Mouse (Mus musculus): ENCODE measurements around the gene Trim14. TPM values are rescaled to one million over a fixed set of nuclear protein-coding genes. Genes with fewer than 3 reads are reported as not detected.

Gene Trim14
- 2.2 and 2.4 TPM in 2 replicates for polyA plus RNA-seq (2015; fragmentation: Nextera tagmentation; extraction: Ambion mirVana)

GRCm38 (mm10) chr4:46535840-46536361 lies at the start of gene Trim14:
TSS of gene Trim14 (minus strand) at chr4:46536141.

GRCm38 (mm10) chr4:46489028-46489925 lies 46.7 kb downstream of the Trim14 start, which contains the start of gene Nans:
TSS of gene Nans (plus strand) at chr4:46489248.

GRCm38 (mm10) chr4:46450519-46451131 lies 85.3 kb downstream of the Trim14 start, which contains the start of gene Anp32b:
TSS of gene Anp32b (plus strand) at chr4:46450902.

Other genes starting within 250 kb of the Trim14 start
- gene Foxe1, start 192.5 kb downstream of the Trim14 start, polyA plus RNA-seq (2015; fragmentation: Nextera tagmentation; extraction: Ambion mirVana) = 0.05 TPM in 1 of 2 replicates, not detected in the other
- 6.9 and 7.5 TPM in 2 replicates for gene Trmo, start 146.7 kb downstream of the Trim14 start, polyA plus RNA-seq (2015; fragmentation: Nextera tagmentation; extraction: Ambion mirVana)
- not detected in 2 replicates for gene Hemgn, start 122.6 kb downstream of the Trim14 start, polyA plus RNA-seq (2015; fragmentation: Nextera tagmentation; extraction: Ambion mirVana)
- gene Anp32b, start 85.2 kb downstream of the Trim14 start, polyA plus RNA-seq (2015; fragmentation: Nextera tagmentation; extraction: Ambion mirVana) = 61.6 and 68.4 TPM in 2 replicates
- gene Nans, start 46.9 kb downstream of the Trim14 start, polyA plus RNA-seq (2015; fragmentation: Nextera tagmentation; extraction: Ambion mirVana) = 55.9 and 60.8 TPM in 2 replicates
- 8.5 and 9.1 TPM in 2 replicates for gene Coro2a, start 66.1 kb upstream of the Trim14 start, polyA plus RNA-seq (2015; fragmentation: Nextera tagmentation; extraction: Ambion mirVana)
- gene Tbc1d2, start 114.1 kb upstream of the Trim14 start, polyA plus RNA-seq (2015; fragmentation: Nextera tagmentation; extraction: Ambion mirVana) = 0.70 and 0.85 TPM in 2 replicates